Mouse (Mus musculus): ENCODE measurements around the gene Ints3. TPM values are rescaled to one million over a fixed set of nuclear protein-coding genes. Genes with fewer than 3 reads are reported as not detected.
A peak's percentile ranks its signal among the peaks of the same experiment; 100 is the strongest.

Gene Ints3
- polyA plus RNA-seq (2014; fragmentation: Nextera tagmentation; extraction: Ambion mirVana): 34.2 and 34.7 TPM in 2 replicates

GRCm38 (mm10) chr3:90433381-90434020 is at the start of gene Ints3:
Gene Ints3 (minus strand): TSS chr3:90433622.
- 1% methylated on average over 51 of the region's 52 CpGs for WGBS
- H3K9ac ChIP-seq (ENCODE audit: low read depth, low read length): peak within 1 kb of the TSS; percentile 78
- H3K4me2 ChIP-seq (replicated peaks; ENCODE audit: low read depth, low read length): peak within 1 kb of the TSS; percentile 99
- DNase-seq (ENCODE audit: low spot score) (peak; percentile 99), ATAC-seq (ENCODE audit: low FRiP score) (peak; percentile 99)
- H3K27me3 ChIP-seq (ENCODE audit: control insufficient read depth, insufficient read depth, low read length): no peaks in the 10 kb centered on the region
- H3K9me3 ChIP-seq (ENCODE audit: control insufficient read depth, low read length): no peaks in the 10 kb centered on the region
- H3K4me1 ChIP-seq (replicated peaks; ENCODE audit: control insufficient read depth, insufficient read depth, low read length): peaks cover 6% of the 10 kb centered on the region
- H3K4me3 ChIP-seq (ENCODE audit: low read depth, low read length): peak within 1 kb of the TSS; percentile 61
- H3K36me3 ChIP-seq (ENCODE audit: control insufficient read depth, insufficient read depth, low read length): no peaks in the 10 kb centered on the region
- H3K27ac ChIP-seq (ENCODE audit: low read depth, low read length): peak within 1 kb of the TSS; percentile 89

- Histone ChIP-seq H3K4me1 (replicated peaks; ENCODE audit: control insufficient read depth, insufficient read depth, low read length) (0 out of 2 replicates have a peak, but pooled peaks cover 2% of the 10 kb centered on the region), H3K4me2 (replicated peaks; ENCODE audit: low read depth, low read length) (peak within 1 kb of the TSS; percentile 84), H3K4me3 (ENCODE audit: low read depth, low read length) (peak within 1 kb of the TSS; percentile 83), H3K9ac (ENCODE audit: low read depth, low read length) (peak within 1 kb of the TSS; percentile 85), H3K36me3 (ENCODE audit: control insufficient read depth, insufficient read depth, low read length) (peaks cover 7% of the 10 kb centered on the region), H3K27me3 (ENCODE audit: control insufficient read depth, insufficient read depth, low read length) (no peaks in the 10 kb centered on the region), H3K9me3 (ENCODE audit: control insufficient read depth, low read length) (no peaks in the 10 kb centered on the region), H3K27ac (ENCODE audit: low read depth, low read length) (peak within 1 kb of the TSS; percentile 91)
- ATAC-seq (ENCODE audit: low FRiP score) (peak; percentile 99), DNase-seq (ENCODE audit: low spot score) (peak; percentile 98)
- under 1% methylated on average over 45 of the region's 45 CpGs for WGBS
Observed at GRCm38 (mm10) chr3:90475831-90476611, 42.6 kb upstream of the Ints3 start, which contains the start of gene Ilf2. Gene Ilf2 (plus strand): TSS chr3:90476126.

GRCm38 (mm10) chr3:90475151-90475830 is 41.9 kb upstream of the Ints3 start:
- peaks cover 7% of the 10 kb centered on the region for H3K36me3 ChIP-seq (ENCODE audit: control insufficient read depth, insufficient read depth, low read length)
- H3K9ac ChIP-seq (ENCODE audit: low read depth, low read length): no peak overlapping the region
- ATAC-seq (ENCODE audit: low FRiP score) (peak; percentile 31), DNase-seq (ENCODE audit: low spot score) (no peak)
- H3K9me3 ChIP-seq (ENCODE audit: control insufficient read depth, low read length): no peaks in the 10 kb centered on the region
- H3K4me1 ChIP-seq (replicated peaks; ENCODE audit: control insufficient read depth, insufficient read depth, low read length): 0 out of 2 replicates have a peak, but pooled peaks cover 2% of the 10 kb centered on the region
- no peak overlapping the region for H3K4me2 ChIP-seq (replicated peaks; ENCODE audit: low read depth, low read length)
- peak overlapping the region; percentile 25 for H3K4me3 ChIP-seq (ENCODE audit: low read depth, low read length)
- 40% methylated on average over 15 of the region's 16 CpGs for WGBS
- H3K27ac ChIP-seq (ENCODE audit: low read depth, low read length): no peak overlapping the region
- no peaks in the 10 kb centered on the region for H3K27me3 ChIP-seq (ENCODE audit: control insufficient read depth, insufficient read depth, low read length)

- H3K36me3 ChIP-seq (ENCODE audit: control insufficient read depth, insufficient read depth, low read length): no peaks in the 10 kb centered on the region
- H3K4me1 ChIP-seq (replicated peaks; ENCODE audit: control insufficient read depth, insufficient read depth, low read length): 0 out of 2 replicates have a peak, but pooled peaks cover under 1% of the 10 kb centered on the region
- ATAC-seq (ENCODE audit: low FRiP score): no peak
- H3K9me3 ChIP-seq (ENCODE audit: control insufficient read depth, low read length): no peaks in the 10 kb centered on the region
- no peak overlapping the region for H3K9ac ChIP-seq (ENCODE audit: low read depth, low read length)
- H3K27me3 ChIP-seq (ENCODE audit: control insufficient read depth, insufficient read depth, low read length): no peaks in the 10 kb centered on the region
- H3K4me2 ChIP-seq (replicated peaks; ENCODE audit: low read depth, low read length): no peak overlapping the region
- no peak overlapping the region for H3K4me3 ChIP-seq (ENCODE audit: low read depth, low read length)
- H3K27ac ChIP-seq (ENCODE audit: low read depth, low read length): no peak overlapping the region
- peak; percentile 49 for DNase-seq (ENCODE audit: low spot score)
- WGBS: 42% methylated on average over 3 of the region's 3 CpGs
Observed at GRCm38 (mm10) chr3:90472213-90472612, 38.8 kb upstream of the Ints3 start.

GRCm38 (mm10) chr3:90467618-90468300 is 34.3 kb upstream of the Ints3 start:
- Histone ChIP-seq H3K4me2 (replicated peaks; ENCODE audit: low read depth, low read length) (no peak overlapping the region), H3K9ac (ENCODE audit: low read depth, low read length) (no peak overlapping the region), H3K36me3 (ENCODE audit: control insufficient read depth, insufficient read depth, low read length) (no peaks in the 10 kb centered on the region), H3K27ac (ENCODE audit: low read depth, low read length) (no peak overlapping the region), H3K4me1 (replicated peaks; ENCODE audit: control insufficient read depth, insufficient read depth, low read length) (0 out of 2 replicates have a peak, but pooled peaks cover 2% of the 10 kb centered on the region), H3K4me3 (ENCODE audit: low read depth, low read length) (no peak overlapping the region), H3K9me3 (ENCODE audit: control insufficient read depth, low read length) (no peaks in the 10 kb centered on the region), H3K27me3 (ENCODE audit: control insufficient read depth, insufficient read depth, low read length) (peaks cover 29% of the 10 kb centered on the region)
- 91% methylated on average over 10 of the region's 10 CpGs for WGBS
- ATAC-seq (ENCODE audit: low FRiP score): no peak
- no peak for DNase-seq (ENCODE audit: low spot score)

- ATAC-seq (ENCODE audit: low FRiP score) (peak; percentile 53; the same call in 1 of the 2 replicates), DNase-seq (ENCODE audit: low spot score) (peak; percentile 78)
- Histone ChIP-seq H3K9ac (ENCODE audit: low read depth, low read length) (no peak overlapping the region), H3K27ac (ENCODE audit: low read depth, low read length) (no peak overlapping the region), H3K9me3 (ENCODE audit: control insufficient read depth, low read length) (no peaks in the 10 kb centered on the region), H3K4me3 (ENCODE audit: low read depth, low read length) (peak overlapping the region; percentile 34), H3K36me3 (ENCODE audit: control insufficient read depth, insufficient read depth, low read length) (no peaks in the 10 kb centered on the region), H3K4me2 (replicated peaks; ENCODE audit: low read depth, low read length) (peak overlapping the region; percentile 60), H3K4me1 (replicated peaks; ENCODE audit: control insufficient read depth, insufficient read depth, low read length) (0 out of 2 replicates have a peak, but pooled peaks cover 2% of the 10 kb centered on the region), H3K27me3 (ENCODE audit: control insufficient read depth, insufficient read depth, low read length) (peaks cover 37% of the 10 kb centered on the region)
- 1% methylated on average over 15 of the region's 15 CpGs for WGBS
Observed at GRCm38 (mm10) chr3:90466311-90466766, 32.9 kb upstream of the Ints3 start.

- H3K9ac ChIP-seq (ENCODE audit: low read depth, low read length): peak within 1 kb of the TSS; percentile 27
- H3K9me3 ChIP-seq (ENCODE audit: control insufficient read depth, low read length): no peaks in the 10 kb centered on the region
- peaks cover 37% of the 10 kb centered on the region for H3K27me3 ChIP-seq (ENCODE audit: control insufficient read depth, insufficient read depth, low read length)
- H3K4me1 ChIP-seq (replicated peaks; ENCODE audit: control insufficient read depth, insufficient read depth, low read length): 0 out of 2 replicates have a peak, but pooled peaks cover 2% of the 10 kb centered on the region
- no peak within 1 kb of the TSS for H3K27ac ChIP-seq (ENCODE audit: low read depth, low read length)
- ATAC-seq (ENCODE audit: low FRiP score) (peak; percentile 64), DNase-seq (ENCODE audit: low spot score) (no peak)
- H3K36me3 ChIP-seq (ENCODE audit: control insufficient read depth, insufficient read depth, low read length): no peaks in the 10 kb centered on the region
- 2% methylated on average over 24 of the region's 49 CpGs for WGBS
- peak within 1 kb of the TSS; percentile 60 for H3K4me2 ChIP-seq (replicated peaks; ENCODE audit: low read depth, low read length)
- peak within 1 kb of the TSS; percentile 34 for H3K4me3 ChIP-seq (ENCODE audit: low read depth, low read length)
Observed at GRCm38 (mm10) chr3:90465686-90466310, 32.4 kb upstream of the Ints3 start, which contains the start of gene Npr1. Gene Npr1 (minus strand): TSS chr3:90465866.

Data from hindbrain, embryonic 11.5 days (tissue).